ENCODE assay signal across 17 mouse cellular contexts in the genomic region with DNA sequence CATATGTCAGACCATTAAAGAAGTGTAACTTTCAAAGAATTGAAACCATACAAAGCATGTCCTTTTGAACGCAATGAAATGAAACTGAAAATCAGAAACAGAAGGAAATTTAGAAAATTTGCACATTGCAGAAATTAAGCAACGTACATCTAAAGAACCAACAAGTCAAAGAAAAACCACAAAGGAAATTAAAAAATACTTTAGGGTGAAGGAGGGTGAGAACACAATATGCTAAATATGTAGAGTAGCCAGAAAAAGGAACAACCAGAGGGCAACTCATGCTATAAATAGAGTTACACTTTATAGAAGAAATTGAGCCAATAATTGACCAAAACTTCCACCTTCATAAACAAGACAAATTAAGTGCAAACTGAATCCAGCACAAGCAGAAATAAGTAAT.
"Had no signal": no experiment of that assay in that cellular context is flagged by ENCODE, and none has a peak within 500 bp of the region (broad histone marks: within the 10 kb centered on the region; RNA-seq: fewer than 3 reads in every experiment).

No protein-coding gene starts in this region.

- H3K36me3 ChIP-seq: midbrain, embryonic 10.5 days; midbrain, embryonic 12.5 days; neural tube, embryonic 13.5 days; neural tube, embryonic 15.5 days had no signal

- H3K4me3 ChIP-seq: midbrain, embryonic 10.5 days; midbrain, embryonic 12.5 days; myocyte; neural tube, embryonic 13.5 days; neural tube, embryonic 15.5 days had no signal

- H3K4me1 ChIP-seq: midbrain, embryonic 10.5 days; midbrain, embryonic 12.5 days; neural tube, embryonic 13.5 days; neural tube, embryonic 15.5 days had no signal

- H3K27me3 ChIP-seq: midbrain, embryonic 12.5 days; neural tube, embryonic 13.5 days; neural tube, embryonic 15.5 days had no signal

- H3K9me3 ChIP-seq: midbrain, embryonic 10.5 days; midbrain, embryonic 12.5 days; neural tube, embryonic 13.5 days; neural tube, embryonic 15.5 days had no signal

- ATAC-seq: midbrain, embryonic 16.5 days had no signal

- H3K27ac ChIP-seq: midbrain, embryonic 10.5 days; midbrain, embryonic 12.5 days; neural tube, embryonic 13.5 days; neural tube, embryonic 15.5 days had no signal

- DNase-seq: lung, adult 18-20 months; lung, embryonic 14.5 days; lung, postnatal 10 days; lung, postnatal 4 days; midbrain, embryonic 14.5 days; retina, postnatal 1 day; right cerebral cortex, adult 18-20 months; right cerebral cortex, postnatal 14 days; thymus, adult 18-20 months; thymus, postnatal 14 days; thymus, postnatal 36 days had no signal
